Mouse (Mus musculus): Measurements from ENCODE around the gene Mettl21e.

GRCm38 (mm10) chr1:44235311-44235710 lies 16.6 kb upstream of the Mettl21e start:
- TF ChIP-seq TAL1 (conservative IDR thresholded peaks at IDR 0.05; ENCODE audit: low read depth, low read length) (no peak), CTCF (IDR thresholded peaks at IDR 0.05; ENCODE audit: low read depth, low read length) (no peak), POLR2AphosphoS5 (IDR thresholded peaks at IDR 0.05; ENCODE audit: insufficient replicate concordance, low read depth, low read length) (no peak), GATA2 (IDR thresholded peaks at IDR 0.05; ENCODE audit: borderline replicate concordance, low read depth, low read length) (no peak), GATA1 (IDR thresholded peaks at IDR 0.05; ENCODE audit: borderline replicate concordance, low read length) (no peak)

Data from G1E (cell line).